Mouse (Mus musculus) limb, embryonic 14.5 days (tissue): ENCODE measurements around the gene Pofut2. TPM values are rescaled to one million over a fixed set of nuclear protein-coding genes. Genes with fewer than 3 reads are reported as not detected.

ENCODE experiments used
- ATAC-seq: fragments of 200-750 bp; cut with Nextera tagmentation; 2 replicates; pipeline ENCODE4 v1.8.0; 2017; ENCODE audit warnings: low read depth, moderate number of reproducible peaks, moderate TSS enrichment; ENCODE audit not compliant: low FRiP score
- DNase-seq: peaks from one replicate; pipeline ENCODE4 v3.0.0-alpha.2; 2015; ENCODE audit warnings: low spot score
- H3K27ac ChIP-seq: fragments of 300-500 bp; sonication (generic); replicated peaks from 2 replicates; pipeline ENCODE4 v1.5.1; 2014; ENCODE audit warnings: low read depth, mild to moderate bottlenecking, low read length, moderate library complexity, mixed read lengths
- H3K27me3 ChIP-seq: fragments of 300-500 bp; sonication (generic); 2 replicates; pipeline ENCODE4 v1.6.1; 2014; ENCODE audit warnings: low read length, mixed read lengths; ENCODE audit not compliant: control insufficient read depth, insufficient read depth
- H3K36me3 ChIP-seq: fragments of 300-500 bp; sonication (generic); 2 replicates; pipeline ENCODE4 v1.6.1; 2014; ENCODE audit warnings: mild to moderate bottlenecking, low read length, moderate library complexity, mixed read lengths; ENCODE audit not compliant: control insufficient read depth, insufficient read depth
- H3K4me1 ChIP-seq: fragments of 300-500 bp; sonication (generic); 2 replicates; pipeline ENCODE4 v1.6.1; 2014; ENCODE audit warnings: antibody characterized with exemption, low read length, mixed read lengths; ENCODE audit not compliant: control insufficient read depth, insufficient read depth
- H3K4me2 ChIP-seq: fragments of 300-500 bp; sonication (generic); replicated peaks from 2 replicates; pipeline ENCODE4 v1.6.1; 2014; ENCODE audit warnings: low read depth, mild to moderate bottlenecking, low read length, moderate library complexity; ENCODE audit not compliant: severe bottlenecking
- H3K4me3 ChIP-seq: fragments of 300-500 bp; sonication (generic); replicated peaks from 2 replicates; pipeline ENCODE4 v1.5.1; 2014; ENCODE audit warnings: low read length
- H3K9ac ChIP-seq: fragments of 300-500 bp; sonication (generic); 2 replicates; pipeline ENCODE4 v1.6.1; 2014; ENCODE audit warnings: mild to moderate bottlenecking, low read depth, low read length, moderate library complexity; ENCODE audit not compliant: severe bottlenecking
- H3K9me3 ChIP-seq: fragments of 300-500 bp; sonication (generic); 2 replicates; pipeline ENCODE4 v1.6.1; 2016; ENCODE audit warnings: low read length; ENCODE audit not compliant: control insufficient read depth
- POLR2A ChIP-seq: fragments of 200-500 bp; IDR thresholded peaks from 2 replicates; pipeline ENCODE4 v1.8.0; 2012; ENCODE audit warnings: inconsistent platforms, mild to moderate bottlenecking, moderate library complexity, borderline replicate concordance; ENCODE audit not compliant: insufficient read depth, insufficient read length; ENCODE audit errors: extremely low read depth
- WGBS: fragments of 180-500 bp; shearing (Covaris S2); extraction: QIAGEN DNeasy Blood & Tissue Kit; methylation state at CpG from one replicate; pipeline ENCODE4 v1.1.7; 2014; 5-methylcytosine and 5-hydroxymethylcytosine counted together
- polyA plus RNA-seq, 2 experiments: library from polyadenylated mRNA; depleted of rRNA in 1 of 2; stranded (reverse) in 1 of 2; unstranded in 1 of 2; fragments of >200 nt; fragmentation: Nextera tagmentation in 1 of 2; extraction: Ambion mirVana in 1 of 2; gene quantifications; 2 replicates each; pipeline versions ENCODE4 v1.2.1 to v1.2.3; 2012 to 2014

The Pofut2 gene
- polyA plus RNA-seq (2012; rRNA removed): 147 and 162 TPM in 2 replicates
- 167 and 168 TPM in 2 replicates for polyA plus RNA-seq (2014; fragmentation: Nextera tagmentation; extraction: Ambion mirVana)

DNA sequence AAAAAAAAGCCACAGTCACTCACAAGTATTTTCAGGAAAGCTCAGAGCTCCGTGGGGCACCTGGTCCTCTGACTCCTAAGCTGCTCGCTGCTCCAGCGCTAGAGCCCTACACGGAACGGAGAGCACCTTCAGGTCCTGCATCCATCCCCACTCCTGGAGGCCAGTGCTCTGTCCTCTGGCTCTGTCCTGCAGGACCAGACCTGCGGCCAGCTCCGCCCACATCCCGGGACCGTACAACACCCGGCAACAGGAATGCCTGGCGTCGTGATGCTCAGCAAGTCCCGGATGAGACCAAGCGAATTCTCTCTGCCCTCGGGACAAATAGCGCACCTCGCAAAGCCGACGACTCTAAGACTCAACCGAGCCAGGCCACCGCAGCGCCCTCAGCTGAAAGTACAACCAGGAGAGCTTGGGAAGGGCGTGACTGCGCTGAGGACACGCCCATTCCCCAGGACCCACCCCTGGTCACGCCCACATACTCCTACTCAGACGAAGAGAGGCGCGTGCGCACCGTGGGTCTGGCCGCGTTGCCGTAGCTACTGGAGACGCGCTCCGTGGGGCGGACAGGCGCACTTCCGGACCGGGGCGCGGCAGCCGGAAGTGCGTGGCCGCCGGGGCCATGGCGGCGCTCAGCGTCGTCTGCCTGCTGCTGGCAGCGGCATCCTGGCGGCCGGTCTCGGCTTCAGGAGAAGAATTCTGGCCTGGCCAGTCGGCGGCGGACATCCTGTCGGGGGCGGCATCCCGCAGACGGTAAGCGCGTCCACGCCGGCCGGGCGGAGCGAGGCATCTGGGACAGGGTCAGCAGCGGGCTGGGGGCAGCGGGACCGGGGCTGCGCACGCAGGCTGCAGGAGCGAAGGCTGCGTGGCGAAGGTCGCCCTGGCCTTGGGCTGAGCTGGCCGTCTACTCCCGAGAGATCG is at the start of gene Pofut2:
Pofut2 (plus strand) TSS at position 515 of the 918 bp plus-strand sequence.
- Histone ChIP-seq H3K27me3 (no peaks in the 10 kb centered on the region), H3K4me2 (peak within 1 kb of the TSS; percentile 75), H3K27ac (peak within 1 kb of the TSS; percentile 84), H3K4me3 (peak within 1 kb of the TSS; percentile 95), H3K9me3 (no peaks in the 10 kb centered on the region), H3K36me3 (peaks cover 33% of the 10 kb centered on the region), H3K9ac (peak within 1 kb of the TSS; percentile 90), H3K4me1 (peaks cover 20% of the 10 kb centered on the region)
- under 1% methylated on average over 68 of the region's 81 CpGs for WGBS
- ATAC-seq (peak; percentile 99), DNase-seq (peak; percentile 99)
- peak; percentile 95 for TF ChIP-seq POLR2A

DNA sequence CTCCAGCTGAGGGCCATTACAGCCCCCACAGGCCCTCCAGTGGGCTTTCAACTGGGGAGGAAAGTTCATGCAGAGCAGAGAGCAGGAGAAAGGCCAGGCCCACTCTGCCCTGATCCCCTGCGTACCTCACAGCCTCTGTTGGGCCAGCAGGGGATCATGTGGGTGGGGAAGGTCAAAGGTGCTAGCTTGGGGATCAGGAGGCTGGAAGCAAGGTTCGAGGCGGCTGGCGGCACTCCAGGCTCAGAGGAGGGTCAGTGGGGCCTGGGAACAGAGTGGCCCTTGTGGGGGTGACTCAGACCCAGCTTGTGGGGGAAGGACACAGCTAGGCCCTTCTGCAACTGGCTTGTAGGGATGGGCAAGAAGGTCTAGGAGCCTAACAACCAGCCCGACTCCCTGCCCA is 49.8 kb upstream of the Pofut2 start:
- H3K9ac ChIP-seq: no peak overlapping the region
- H3K4me3 ChIP-seq: no peak overlapping the region
- H3K36me3 ChIP-seq: no peaks in the 10 kb centered on the region
- no peaks in the 10 kb centered on the region for H3K27me3 ChIP-seq
- no peak overlapping the region for H3K4me2 ChIP-seq
- no peak for ATAC-seq
- no peak for DNase-seq
- H3K27ac ChIP-seq: no peak overlapping the region
- peaks cover 14% of the 10 kb centered on the region for H3K4me1 ChIP-seq
- no peaks in the 10 kb centered on the region for H3K9me3 ChIP-seq
- TF ChIP-seq POLR2A: no peak
- WGBS: 62% methylated on average over 5 of the region's 5 CpGs

DNA sequence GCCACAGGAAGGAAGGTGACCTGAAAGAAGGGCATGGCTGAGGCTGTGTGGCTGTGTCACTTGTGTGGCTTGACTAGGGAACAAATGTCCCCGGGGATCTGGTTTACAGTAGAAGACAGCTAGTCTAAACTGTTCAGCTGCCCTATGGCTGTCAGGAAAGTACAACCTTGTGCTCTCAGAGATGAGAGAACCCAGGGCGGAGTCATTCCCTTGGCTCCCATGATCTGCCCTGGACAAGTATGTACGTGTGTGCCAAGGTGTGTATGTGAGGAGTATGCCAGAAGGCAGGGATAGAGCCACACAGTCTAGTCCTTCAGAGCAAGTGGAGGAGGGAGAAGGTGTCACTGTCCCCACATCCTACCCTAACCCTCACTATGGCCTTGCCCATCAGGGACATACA is 48.4 kb upstream of the Pofut2 start:
- no peak for DNase-seq
- no peaks in the 10 kb centered on the region for H3K9me3 ChIP-seq
- ATAC-seq: no peak
- peaks cover 19% of the 10 kb centered on the region for H3K4me1 ChIP-seq
- 96% methylated on average over 3 of the region's 3 CpGs for WGBS
- no peak for TF ChIP-seq POLR2A
- no peak overlapping the region for H3K9ac ChIP-seq
- no peak overlapping the region for H3K27ac ChIP-seq
- no peak overlapping the region for H3K4me2 ChIP-seq
- H3K36me3 ChIP-seq: no peaks in the 10 kb centered on the region
- H3K27me3 ChIP-seq: no peaks in the 10 kb centered on the region
- H3K4me3 ChIP-seq: no peak overlapping the region

DNA sequence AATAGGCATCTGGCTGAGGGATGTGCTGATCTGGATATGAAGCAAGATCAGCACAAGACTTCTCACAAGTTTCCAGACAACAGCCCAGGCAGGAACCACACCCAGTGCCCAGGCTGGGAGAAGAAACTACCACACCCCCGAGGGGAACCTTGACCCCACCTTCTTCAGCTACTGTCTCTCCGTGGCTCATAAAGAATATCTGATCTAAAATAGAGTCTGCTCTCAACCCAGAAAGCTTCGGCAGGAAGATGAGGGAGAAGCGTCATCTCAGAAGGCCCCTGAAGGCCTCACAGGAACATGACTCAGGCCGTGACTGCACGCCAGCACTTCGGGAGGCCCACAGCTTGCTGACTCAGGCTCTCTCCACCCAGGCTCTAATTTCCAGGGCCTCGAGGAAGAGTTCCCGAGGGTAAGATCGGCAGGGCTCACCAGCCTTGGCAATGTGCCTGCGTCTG is 47.9 kb upstream of the Pofut2 start:
- Histone ChIP-seq H3K9me3 (no peaks in the 10 kb centered on the region), H3K36me3 (no peaks in the 10 kb centered on the region)
- DNase-seq: peak; percentile 68

DNA sequence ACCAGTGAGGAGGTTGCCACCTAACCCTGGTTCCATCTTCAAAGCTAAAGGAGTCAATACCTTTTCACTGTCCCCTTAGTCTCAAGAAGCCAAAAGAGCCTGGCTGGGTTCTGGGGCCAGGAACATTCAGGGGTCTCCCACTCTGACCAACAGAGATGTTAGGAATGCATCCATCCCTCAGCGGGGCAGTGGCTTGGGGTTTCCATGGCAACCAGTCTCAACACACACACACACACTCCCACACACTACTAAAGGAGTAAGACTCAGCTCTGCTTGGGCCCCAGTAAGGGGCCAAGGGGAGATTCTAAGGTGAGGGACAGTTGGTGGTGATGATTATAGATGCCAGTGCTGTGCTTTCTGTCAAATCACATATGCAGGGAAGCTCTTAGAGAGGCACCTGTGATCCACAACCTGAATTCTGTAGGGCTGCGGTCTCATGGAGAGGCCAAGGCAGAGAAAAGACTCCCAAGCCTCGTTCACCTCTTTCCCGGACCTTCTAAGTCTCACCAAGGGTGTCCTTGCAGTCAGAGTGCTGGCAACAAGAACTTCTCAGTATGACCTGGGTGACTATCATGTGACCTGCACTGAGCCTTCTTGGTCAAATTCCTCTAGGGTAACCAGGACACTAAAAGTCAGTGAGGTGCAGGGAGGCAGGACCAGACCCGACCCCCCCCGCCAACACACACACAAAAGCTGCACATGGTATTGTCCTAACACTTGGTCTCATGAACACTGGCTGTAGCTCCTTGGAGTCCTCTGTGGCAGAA is 46.5 kb upstream of the Pofut2 start:
- TF ChIP-seq POLR2A: no peak
- WGBS: 77% methylated on average over 6 of the region's 6 CpGs

More for the DNA sequence above, 47.9 kb upstream of the Pofut2 start:
- Histone ChIP-seq H3K4me1 (peaks cover 22% of the 10 kb centered on the region), H3K27ac (0 out of 2 replicates have a peak overlapping the region, but pooled peaks have one; percentile 7), H3K4me3 (no peak overlapping the region), H3K9ac (no peak overlapping the region), H3K4me2 (no peak overlapping the region), H3K27me3 (no peaks in the 10 kb centered on the region)
- WGBS: 45% methylated on average over 11 of the region's 11 CpGs
- TF ChIP-seq POLR2A: no peak
- no peak for ATAC-seq

More for the DNA sequence above, 46.5 kb upstream of the Pofut2 start:
- H3K27me3 ChIP-seq: no peaks in the 10 kb centered on the region
- no peak overlapping the region for H3K4me2 ChIP-seq
- H3K9me3 ChIP-seq: no peaks in the 10 kb centered on the region
- H3K4me1 ChIP-seq: peaks cover 14% of the 10 kb centered on the region; the same call in 1 of the 2 replicates
- no peak overlapping the region for H3K4me3 ChIP-seq
- H3K27ac ChIP-seq: no peak overlapping the region
- no peak for DNase-seq
- no peak for ATAC-seq
- no peak overlapping the region for H3K9ac ChIP-seq
- no peaks in the 10 kb centered on the region for H3K36me3 ChIP-seq
